Mouse (Mus musculus) retina, postnatal 7 days (tissue): Measurements from ENCODE around the gene Stxbp1.

Experiments used
- DNase-seq: peaks from one replicate; pipeline ENCODE4 v3.0.0-alpha.2; 2012; ENCODE audit warnings: low read depth, low spot score

The Stxbp1 gene

GRCm38 (mm10) chr2:32752181-32752580 is 94.9 kb downstream of the Stxbp1 start:
- no peak for DNase-seq

GRCm38 (mm10) chr2:32751665-32752033 is 95.4 kb downstream of the Stxbp1 start:
- no peak for DNase-seq

GRCm38 (mm10) chr2:32750887-32751664 is 96.0 kb downstream of the Stxbp1 start:
- peak; percentile 70 for DNase-seq

- no peak for DNase-seq
Measured at GRCm38 (mm10) chr2:32750199-32750598, 96.8 kb downstream of the Stxbp1 start.

GRCm38 (mm10) chr2:32749082-32749481 is 98.0 kb downstream of the Stxbp1 start:
- DNase-seq, result no peak

GRCm38 (mm10) chr2:32744272-32744982 is 102.6 kb downstream of the Stxbp1 start:
- DNase-seq, result no peak

GRCm38 (mm10) chr2:32742173-32742531 is 104.9 kb downstream of the Stxbp1 start:
- no peak for DNase-seq

GRCm38 (mm10) chr2:32741273-32742172 is 105.5 kb downstream of the Stxbp1 start:
- DNase-seq, result no peak

- no peak for DNase-seq
Measured at GRCm38 (mm10) chr2:32740916-32741272, 106.2 kb downstream of the Stxbp1 start, which contains the start of gene 6330409D20Rik. Gene 6330409D20Rik, minus strand, starts transcription at chr2:32741016.

GRCm38 (mm10) chr2:32739311-32739710 is 107.7 kb downstream of the Stxbp1 start:
- DNase-seq, result no peak
